Mouse (Mus musculus) mesoderm, embryonic 11.5 days (tissue): ENCODE data around the gene Cnbp.

Experiments used
- DNase-seq: peaks from one replicate; pipeline ENCODE4 v3.0.0-alpha.2; 2012; ENCODE audit warnings: low read depth, low spot score

The Cnbp gene

GRCm38 (mm10) chr6:87850900-87851614 lies at the start of gene Cnbp:
TSS of gene Cnbp (minus strand) at chr6:87851106.
- DNase-seq: peak; percentile 98

- no peak for DNase-seq
These were observed 47.1 kb upstream of the Cnbp start for GRCm38 (mm10) chr6:87898028-87898427.

GRCm38 (mm10) chr6:87893931-87894330 lies 43.0 kb upstream of the Cnbp start:
- no peak for DNase-seq

GRCm38 (mm10) chr6:87887594-87888233 lies 36.8 kb upstream of the Cnbp start, which contains the start of gene Copg1:
TSS of gene Copg1 (plus strand) at chr6:87887814.
- DNase-seq: peak; percentile 100

GRCm38 (mm10) chr6:87886721-87887120 lies 35.8 kb upstream of the Cnbp start:
- no peak for DNase-seq

GRCm38 (mm10) chr6:87882816-87883215 lies 31.9 kb upstream of the Cnbp start:
- no peak for DNase-seq

- no peak for DNase-seq
These were observed 31.3 kb upstream of the Cnbp start for GRCm38 (mm10) chr6:87882221-87882620.

GRCm38 (mm10) chr6:87879628-87880027 lies 28.7 kb upstream of the Cnbp start:
- DNase-seq: no peak

GRCm38 (mm10) chr6:87879010-87879409 lies 28.1 kb upstream of the Cnbp start:
- DNase-seq: no peak

GRCm38 (mm10) chr6:87876068-87876643 lies 25.2 kb upstream of the Cnbp start:
- DNase-seq: no peak

GRCm38 (mm10) chr6:87875562-87875961 lies 24.7 kb upstream of the Cnbp start:
- no peak for DNase-seq

- DNase-seq: no peak
These were observed 24.2 kb upstream of the Cnbp start for GRCm38 (mm10) chr6:87875083-87875482.

GRCm38 (mm10) chr6:87873963-87874362 lies 23.1 kb upstream of the Cnbp start:
- no peak for DNase-seq

GRCm38 (mm10) chr6:87873104-87873503 lies 22.2 kb upstream of the Cnbp start:
- no peak for DNase-seq

- DNase-seq: no peak
These were observed 20.3 kb upstream of the Cnbp start for GRCm38 (mm10) chr6:87871240-87871639.

- no peak for DNase-seq
These were observed 19.5 kb upstream of the Cnbp start for GRCm38 (mm10) chr6:87870440-87870839.

GRCm38 (mm10) chr6:87868871-87869506 lies 18.1 kb upstream of the Cnbp start:
- no peak for DNase-seq

- DNase-seq: no peak
These were observed 16.4 kb upstream of the Cnbp start for GRCm38 (mm10) chr6:87867256-87867655.

GRCm38 (mm10) chr6:87866211-87866610 lies 15.3 kb upstream of the Cnbp start:
- no peak for DNase-seq

GRCm38 (mm10) chr6:87857071-87857470 lies 6.2 kb upstream of the Cnbp start:
- DNase-seq: no peak

- DNase-seq: no peak
These were observed 2.5 kb upstream of the Cnbp start for GRCm38 (mm10) chr6:87853446-87853845.

- no peak for DNase-seq
These were observed 965 bp upstream of the Cnbp start for GRCm38 (mm10) chr6:87851871-87852270.
